ENCODE assay signal across 13 mouse cellular contexts in the genomic region with DNA sequence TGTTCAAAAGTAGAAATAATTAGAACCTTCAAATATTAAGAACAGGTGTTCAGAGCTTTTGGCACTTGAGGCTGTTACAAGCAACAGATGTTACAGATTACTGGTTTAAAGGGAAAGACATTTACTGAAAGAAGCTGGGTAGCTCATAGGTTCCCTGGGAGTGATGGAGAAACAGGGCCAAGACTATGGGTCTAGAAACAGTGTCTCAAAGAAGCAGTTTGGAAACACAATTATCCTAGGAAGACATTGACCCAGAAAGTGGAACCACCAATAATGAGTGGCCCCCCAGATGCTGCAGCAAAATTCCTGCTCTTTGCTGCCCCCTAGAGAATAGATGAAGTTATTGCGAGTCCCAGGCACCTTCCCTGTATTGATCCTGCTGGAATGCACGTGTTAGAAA. TPM values are rescaled to one million over a fixed set of nuclear protein-coding genes. Genes with fewer than 3 reads are reported as not detected.
DNase-seq lines count a peak whose midpoint lies in the region; ATAC-seq and TF ChIP-seq lines count a peak whose summit lies in the region.
"Had no signal": no experiment of that assay in that cellular context is flagged by ENCODE, and none has a peak within 500 bp of the region (broad histone marks: within the 10 kb centered on the region; RNA-seq: fewer than 3 reads in every experiment).

No protein-coding gene starts in this region.

- WGBS in kidney, postnatal 0 days = 21% methylated on average over 2 of the region's 2 CpGs

- in situ Hi-C loops in ES-E14 (cut with MboI; ENCODE audit: low sequenced_read_pairs in 2 of 2, unreplicated experiment in 2 of 2) = loop anchor here (5.0 to 10.0 kb wide), 3 partner anchors 75 to 153 kb away; no protein-coding TSS in a partner anchor

- peak; percentile 63 for TF ChIP-seq CTCF in kidney, postnatal 0 days (IDR thresholded peaks at IDR 0.05; ENCODE audit: low read depth)

- no peaks in the 10 kb centered on the region for H3K4me1 ChIP-seq in kidney, postnatal 0 days (replicated peaks; ENCODE audit: insufficient read depth, low read length)
- peaks cover 0 to 3% of the 10 kb centered on the region in 2 experiments; a peak in 1 of 4 replicates for H3K4me1 ChIP-seq in ES-E14 (ENCODE audit: control insufficient read depth in 2 of 2, insufficient read depth in 2 of 2, low read length in 2 of 2, poor library complexity in 1 of 2)
- H3K4me1 ChIP-seq: liver, embryonic 13.5 days had no signal

- H3K9ac ChIP-seq in kidney, postnatal 0 days (ENCODE audit: low read depth, low read length) = no peak overlapping the region
- H3K9ac ChIP-seq in ES-E14 (ENCODE audit: insufficient read depth, low read depth, low read length, poor library complexity, severe bottlenecking) = no peak overlapping the region
- H3K9ac ChIP-seq: liver, embryonic 13.5 days had no signal

- H3K36me3 ChIP-seq in kidney, postnatal 0 days (ENCODE audit: insufficient read depth, low read length) = no peaks in the 10 kb centered on the region
- no peaks in the 10 kb centered on the region for H3K36me3 ChIP-seq in ES-E14 (ENCODE audit: control insufficient read depth, insufficient read depth, low read length, poor library complexity, severe bottlenecking)
- H3K36me3 ChIP-seq: liver, embryonic 13.5 days had no signal

- no peak overlapping the region for H3K27ac ChIP-seq in kidney, postnatal 0 days
- H3K27ac ChIP-seq in ES-E14 (ENCODE audit: insufficient read depth, low read depth, low read length, poor library complexity, severe bottlenecking) = no peak overlapping the region
- H3K27ac ChIP-seq: liver, embryonic 13.5 days had no signal

- no peak for ATAC-seq in kidney, postnatal 0 days (replicated peaks; ENCODE audit: low FRiP score, low read depth)
- ATAC-seq: midbrain, embryonic 16.5 days had no signal

- DNase-seq in adrenal gland, postnatal 10 days = peak; percentile 10
- DNase-seq in adrenal gland, adult 8-10 months = no peak
- DNase-seq in kidney, postnatal 0 days (ENCODE audit: low spot score) = no peak
- DNase-seq in kidney, postnatal 10 days = no peak
- DNase-seq in ES-E14 (ENCODE audit: low read depth, low spot score) = peak; percentile 40
- DNase-seq in forelimb bud, embryonic 11.5 days (ENCODE audit: low read depth, low spot score) = peak; percentile 67
- DNase-seq in T-cell, adult 2 months (ENCODE audit: low spot score) = no peak
- DNase-seq in spleen, postnatal 10 days (ENCODE audit: low spot score in 2 of 2) = no peak
- DNase-seq: cerebellum, adult 9-11 months; liver, embryonic 13.5 days had no signal

- no peak overlapping the region for H3K4me3 ChIP-seq in kidney, postnatal 0 days (replicated peaks; ENCODE audit: low read depth, low read length)
- H3K4me3 ChIP-seq in ES-E14 (ENCODE audit: insufficient read depth in 1 of 2, low read depth in 1 of 2, low read length in 2 of 2, poor library complexity in 1 of 2, severe bottlenecking in 1 of 2) = no peak overlapping the region
- H3K4me3 ChIP-seq: liver, embryonic 13.5 days had no signal

- no peaks in the 10 kb centered on the region for H3K9me3 ChIP-seq in kidney, postnatal 0 days (replicated peaks; ENCODE audit: low read length)
- H3K9me3 ChIP-seq in ES-E14 (ENCODE audit: control insufficient read depth, insufficient read depth, low read depth, low read length) = no peaks in the 10 kb centered on the region

- H3K27me3 ChIP-seq in kidney, postnatal 0 days (ENCODE audit: insufficient read depth, low read length) = no peaks in the 10 kb centered on the region
- H3K27me3 ChIP-seq: liver, embryonic 13.5 days had no signal

- no peak overlapping the region for H3K4me2 ChIP-seq in kidney, postnatal 0 days (ENCODE audit: low read length)
- H3K4me2 ChIP-seq: liver, embryonic 13.5 days had no signal

TF ChIP-seq in ES-E14, 5 proteins besides CTCF, POLR2A, EP300 and RAD21:
- TF ChIP-seq MAFK (IDR thresholded peaks at IDR 0.05; ENCODE audit: insufficient read depth, low read depth, low read length) (no peak), CHD2 (IDR thresholded peaks at IDR 0.05; ENCODE audit: low read depth, low read length) (no peak), ZNF384 (IDR thresholded peaks at IDR 0.05; ENCODE audit: low read depth, low read length) (no peak), ZC3H11A (IDR thresholded peaks at IDR 0.05; ENCODE audit: borderline replicate concordance, low read depth, low read length) (no peak; the same call in 1 of the 2 replicates), HCFC1 (IDR thresholded peaks at IDR 0.05; ENCODE audit: borderline replicate concordance, insufficient read depth, low read length) (no peak)

RNA-seq across cellular contexts. Expression of a gene that starts 4.2 kb away (rescaled TPM):
- not detected for total RNA-seq in adrenal gland, postnatal 10 days (2021)
- total RNA-seq in adrenal gland, adult 8-10 months (2022) = not detected
- not detected in 2 replicates for polyA plus RNA-seq in kidney, postnatal 0 days (2015; fragmentation: Nextera tagmentation; extraction: Ambion mirVana)
- total RNA-seq in ES-E14 (2012; rRNA removed) = not detected in 2 replicates
- polyA plus RNA-seq: heart, embryonic 14.5 days; large intestine, adult 2 months; liver, embryonic 13.5 days; midbrain, embryonic 16.5 days had no signal

Comparison
In these comparisons a context has a peak if more than half of its experiments do, and no peak if none do; other contexts are left out.
1. DNase-seq: peak in adrenal gland, postnatal 10 days (single experiment), ES-E14 (single experiment) and forelimb bud, embryonic 11.5 days (single experiment); none in adrenal gland, adult 8-10 months (single experiment), kidney, postnatal 0 days (single experiment), kidney, postnatal 10 days (single experiment), T-cell, adult 2 months (single experiment) and spleen, postnatal 10 days (0 of 2).